Mouse (Mus musculus) cerebellum, adult 11-12 months (tissue): ENCODE data around the gene Lipt2.
A peak's percentile ranks its signal among the peaks of the same experiment; 100 is the strongest.

Experiments
- DNase-seq: peaks from one replicate; pipeline ENCODE4 v3.0.0; 2022

The Lipt2 gene

DNA sequence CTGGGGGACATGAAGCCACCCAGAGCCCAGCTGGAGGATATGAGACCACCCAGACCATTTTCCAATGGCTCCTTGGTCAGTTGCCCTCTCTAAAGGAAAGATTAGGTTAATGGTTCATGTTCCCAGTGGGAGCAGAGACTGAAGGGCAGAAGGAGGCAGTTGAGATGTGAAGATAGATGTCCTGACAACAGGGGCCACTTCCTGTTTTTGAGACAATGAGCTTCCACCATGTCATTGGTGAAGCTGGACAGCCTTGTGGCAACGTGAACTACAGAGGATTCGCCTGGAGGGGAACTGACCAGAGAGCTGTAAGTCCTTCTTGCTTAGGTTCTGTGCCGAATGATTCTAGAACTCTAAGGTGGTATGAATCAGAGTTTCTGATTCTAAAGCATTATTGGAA, 17.2 kb downstream of the Lipt2 start, which contains the start of gene Kcne3:
Kcne3 (plus strand) TSS at position 234 of the 400 bp plus-strand sequence.
- no peak for DNase-seq

DNA sequence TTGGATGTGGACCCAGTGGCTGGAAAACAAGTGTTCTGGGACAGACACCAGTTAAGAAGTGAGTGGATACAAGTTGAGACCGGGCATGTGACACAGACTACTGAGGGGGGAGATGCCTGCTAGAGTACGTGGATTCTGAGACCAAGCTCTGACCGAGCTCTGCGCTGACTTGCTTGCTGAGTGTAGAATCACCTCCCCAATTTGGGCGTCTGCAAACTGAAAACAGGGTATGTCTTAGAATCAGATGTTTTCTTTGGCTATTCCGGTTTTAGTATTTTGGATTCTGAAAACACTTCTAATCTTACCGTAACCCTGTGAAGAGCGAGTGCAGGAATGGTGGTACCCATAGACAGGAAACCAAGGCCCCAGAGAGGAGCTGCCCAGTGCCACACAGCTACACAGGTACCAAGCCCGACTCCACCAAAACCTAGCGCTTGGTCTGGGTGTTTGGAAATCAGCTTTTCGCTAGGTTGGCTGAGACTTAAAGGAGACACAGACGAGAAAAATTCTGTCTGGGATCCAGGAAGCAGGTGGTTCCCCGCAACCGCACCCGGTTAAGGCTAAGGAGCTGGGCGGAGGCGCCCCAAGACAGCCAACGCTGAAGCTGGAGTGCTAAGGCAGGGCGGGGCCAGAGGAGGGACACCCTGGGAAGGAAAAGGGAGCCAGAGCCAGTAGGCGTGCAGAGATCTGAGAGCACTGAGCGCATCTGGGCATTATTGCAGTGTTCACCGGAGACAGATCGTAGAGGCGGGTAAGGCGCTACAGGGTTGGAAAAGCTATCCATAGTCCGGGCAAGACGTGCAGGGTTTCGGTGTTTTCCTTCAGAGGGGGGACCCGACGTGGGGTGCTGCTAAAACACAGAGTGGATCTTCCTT, 19.2 kb downstream of the Lipt2 start:
- DNase-seq = no peak

DNA sequence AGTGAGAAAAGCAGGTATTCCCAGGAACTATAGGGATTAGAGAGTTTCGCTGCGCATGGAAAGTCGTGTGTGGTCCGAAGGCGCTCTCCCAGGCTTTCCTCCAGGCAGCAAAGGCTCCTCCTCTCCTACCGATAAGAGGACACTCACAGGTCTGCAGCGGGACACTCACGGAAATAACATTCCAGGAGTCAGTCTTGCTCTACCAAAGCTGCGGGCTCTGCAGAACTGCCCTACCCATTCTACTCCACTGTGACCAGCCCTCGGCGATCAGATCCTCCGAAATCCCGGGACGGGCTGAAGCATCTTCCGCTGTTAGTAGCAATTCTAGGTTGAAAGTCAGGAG, 19.8 kb downstream of the Lipt2 start:
- DNase-seq = no peak

DNA sequence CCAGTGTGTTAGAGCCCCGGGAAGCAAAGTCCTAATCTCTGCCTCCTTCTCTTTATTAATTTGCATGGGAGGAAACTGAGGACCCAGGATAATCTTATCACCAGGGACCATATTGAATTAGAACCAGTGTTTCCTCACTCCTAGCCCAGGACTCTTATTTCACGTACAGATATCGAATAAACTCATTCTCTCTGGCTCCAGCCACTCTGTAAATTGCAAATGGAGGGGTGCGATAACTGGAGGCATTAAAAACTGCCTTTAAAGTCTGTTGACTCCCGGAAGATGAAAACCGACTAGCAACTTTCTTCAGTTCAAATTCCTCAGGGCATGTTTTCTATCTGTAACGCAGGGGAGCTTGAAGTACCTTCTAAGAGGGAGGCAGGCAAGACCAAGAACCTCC, 20.3 kb downstream of the Lipt2 start:
- no peak for DNase-seq

DNA sequence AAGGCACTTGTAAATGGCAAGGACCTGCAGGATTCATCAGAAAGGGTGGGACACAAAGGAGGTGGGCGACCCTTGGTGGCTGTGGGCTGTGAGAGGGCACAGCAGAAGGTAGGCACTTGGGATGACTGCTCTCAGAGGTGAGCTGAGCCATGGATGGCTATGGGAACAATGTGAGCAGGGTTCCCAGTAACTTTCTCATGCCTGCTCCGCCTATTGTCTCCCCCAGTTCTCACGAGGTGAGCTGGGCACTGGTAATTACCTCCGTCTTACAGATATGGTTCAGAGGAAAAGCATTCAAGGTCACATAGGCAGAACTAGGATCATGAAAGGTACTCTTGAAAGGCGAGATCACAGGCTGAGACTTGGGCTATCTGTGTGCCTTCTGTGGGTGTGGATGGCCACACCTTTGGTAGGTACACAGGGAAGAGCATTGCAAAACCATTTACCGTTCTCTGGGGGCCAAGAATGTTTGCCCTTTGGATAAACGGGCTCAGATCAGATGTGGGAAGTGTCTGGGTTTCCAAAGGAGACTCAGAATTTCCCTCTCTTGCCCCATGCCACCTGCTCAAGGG, 20.8 kb downstream of the Lipt2 start:
- no peak for DNase-seq

DNA sequence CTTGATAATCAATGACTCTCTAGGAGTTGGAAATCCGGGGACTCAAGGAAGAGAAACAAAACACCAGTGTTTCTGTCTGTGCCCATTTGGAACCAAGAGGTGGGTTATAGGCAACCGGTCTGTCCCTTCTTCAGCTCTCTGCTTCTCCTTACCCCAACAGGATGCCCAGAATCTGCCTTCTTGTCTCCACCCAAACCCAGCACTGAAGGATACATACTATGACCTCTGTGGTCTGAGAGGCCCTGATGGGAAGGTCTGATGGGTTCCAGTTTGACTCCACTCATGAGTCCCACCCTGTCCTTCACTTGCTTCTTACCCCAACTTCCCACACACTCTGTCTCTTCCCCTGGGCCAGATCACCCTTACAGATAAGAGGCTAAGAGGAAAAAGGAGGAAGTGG, 22.1 kb downstream of the Lipt2 start:
- no peak for DNase-seq

DNA sequence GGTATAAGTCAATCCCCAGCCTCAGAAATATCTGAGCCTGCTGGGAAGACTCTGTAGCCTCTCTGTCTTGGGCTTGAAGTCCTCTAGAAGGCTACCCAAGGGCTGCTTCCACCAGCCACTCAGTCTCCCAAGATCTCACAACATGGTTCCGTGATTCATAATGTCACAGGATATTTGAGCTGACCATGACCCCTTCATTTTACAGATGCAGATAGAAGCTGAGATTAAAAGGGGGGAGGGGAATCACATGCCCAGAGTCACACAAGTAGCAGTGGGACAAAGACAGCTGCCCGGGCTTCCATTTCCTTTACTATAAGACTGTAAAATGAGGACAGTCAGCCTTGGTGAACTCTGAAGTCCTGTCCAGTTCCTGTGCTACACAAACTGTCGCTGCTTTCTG, 22.5 kb downstream of the Lipt2 start:
- no peak for DNase-seq

DNA sequence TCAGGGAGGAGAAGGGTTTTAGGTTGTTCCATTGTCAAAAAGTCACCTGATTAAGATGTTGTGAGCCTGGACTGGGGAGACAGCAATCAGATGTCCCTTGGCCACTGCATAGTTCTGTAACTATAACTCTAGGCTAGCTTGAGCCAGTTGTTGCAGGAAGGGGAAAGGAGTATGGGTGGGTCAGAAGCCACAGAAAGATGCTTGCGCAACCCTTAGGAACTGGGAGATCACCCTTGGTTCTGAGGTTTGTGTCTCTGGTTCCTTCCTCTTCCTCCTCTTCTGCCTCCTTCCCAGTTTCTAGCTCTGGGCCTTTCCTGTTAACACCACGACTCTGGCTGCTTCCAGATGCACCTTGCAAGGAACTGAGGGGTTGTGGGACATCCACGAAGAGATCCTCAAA, 23.3 kb downstream of the Lipt2 start:
- DNase-seq = no peak

DNA sequence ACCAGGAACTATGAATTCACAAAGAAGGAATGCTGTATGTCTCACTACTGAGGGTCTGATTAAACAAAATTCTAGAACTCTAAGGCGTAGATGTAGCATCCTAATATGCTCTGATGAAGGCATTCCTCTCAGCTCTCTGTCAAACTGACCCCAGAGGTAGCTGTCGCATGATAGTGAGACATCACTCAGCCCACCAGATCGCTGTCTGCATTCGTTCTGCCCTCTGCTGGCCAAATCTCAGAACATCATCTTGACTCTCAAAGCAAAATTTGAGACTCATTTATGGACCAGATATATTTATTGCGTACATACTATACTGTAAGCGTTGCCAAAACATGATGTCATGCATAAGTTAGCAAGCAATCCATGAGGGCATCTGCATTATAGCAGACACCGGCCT, 28.5 kb downstream of the Lipt2 start:
- DNase-seq = no peak

DNA sequence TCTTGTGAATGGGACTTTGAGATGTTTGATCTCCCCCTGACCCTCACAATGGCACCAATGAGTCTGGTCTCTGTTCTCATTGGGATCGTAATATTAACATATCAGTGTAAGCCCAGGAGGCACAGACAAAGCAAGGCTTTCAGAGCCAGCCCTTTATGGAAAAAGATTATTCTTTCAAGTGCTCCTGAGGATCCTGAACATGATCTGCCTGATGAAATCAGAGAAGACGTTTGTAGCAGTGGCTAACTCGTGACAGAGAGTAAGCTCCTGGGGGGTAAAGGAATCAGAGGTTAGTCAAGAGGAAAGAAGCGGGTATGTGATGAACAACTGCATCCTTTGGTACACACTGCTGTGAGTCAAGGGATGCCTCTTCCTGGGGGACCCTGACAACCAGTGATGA, 31.1 kb downstream of the Lipt2 start:
- DNase-seq = no peak

DNA sequence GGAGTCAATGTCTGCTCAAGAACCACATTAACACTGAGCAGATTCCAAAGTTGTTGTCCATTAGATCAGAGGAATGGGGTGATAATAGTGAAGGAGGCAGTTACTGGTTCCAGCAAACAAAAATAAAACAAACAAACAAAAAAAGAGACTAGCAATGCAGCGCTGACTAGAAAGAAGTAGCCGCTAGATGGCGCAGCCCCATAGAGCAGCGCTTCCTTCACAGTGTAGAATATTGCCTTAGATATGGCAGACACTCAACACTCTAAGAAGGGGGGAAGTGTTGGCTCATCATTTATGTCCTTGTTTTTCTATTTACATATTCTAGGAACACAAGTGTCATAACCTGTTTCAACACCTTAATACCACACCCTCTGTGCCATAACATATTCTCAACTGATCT, 31.7 kb downstream of the Lipt2 start:
- peak; percentile 40 for DNase-seq

DNA sequence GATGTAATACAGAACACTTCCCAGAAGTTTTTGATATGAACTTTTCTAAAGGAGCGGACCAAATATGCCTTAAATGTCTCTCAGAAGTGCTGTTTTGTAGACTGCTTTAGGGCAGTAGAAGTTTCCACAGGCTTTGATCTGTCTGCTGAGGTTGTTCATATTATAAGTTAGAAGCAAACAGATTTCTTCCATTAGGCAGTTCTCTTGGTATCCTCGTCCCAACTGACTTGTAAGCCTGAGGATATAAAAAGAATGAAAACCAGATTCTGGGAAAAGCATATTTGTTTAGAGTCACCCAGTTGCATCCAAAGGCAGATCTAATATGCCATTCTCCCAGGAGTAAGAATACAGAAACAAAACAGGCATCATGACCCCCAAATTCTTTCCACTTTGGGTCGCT, 42.1 kb downstream of the Lipt2 start:
- DNase-seq = no peak

DNA sequence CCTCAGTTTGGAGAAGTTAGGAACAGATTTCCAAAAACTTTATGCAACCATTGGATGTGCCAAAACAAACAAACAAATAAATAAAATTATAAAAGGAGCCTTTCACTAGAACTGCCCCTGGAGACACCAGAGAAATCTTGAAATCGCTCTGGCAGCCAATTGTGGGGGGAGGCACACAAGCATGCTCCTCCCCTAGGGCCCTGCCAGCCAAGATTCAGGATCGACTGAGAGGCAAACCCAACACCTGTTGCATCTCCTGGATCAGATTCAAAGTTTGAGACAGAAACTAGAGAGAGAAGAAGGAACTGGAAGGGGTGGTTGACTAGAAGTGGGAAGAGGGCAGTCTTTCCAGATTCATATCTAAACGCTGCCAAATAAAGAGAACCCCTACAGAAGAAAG, 44.5 kb downstream of the Lipt2 start:
- DNase-seq = no peak

DNA sequence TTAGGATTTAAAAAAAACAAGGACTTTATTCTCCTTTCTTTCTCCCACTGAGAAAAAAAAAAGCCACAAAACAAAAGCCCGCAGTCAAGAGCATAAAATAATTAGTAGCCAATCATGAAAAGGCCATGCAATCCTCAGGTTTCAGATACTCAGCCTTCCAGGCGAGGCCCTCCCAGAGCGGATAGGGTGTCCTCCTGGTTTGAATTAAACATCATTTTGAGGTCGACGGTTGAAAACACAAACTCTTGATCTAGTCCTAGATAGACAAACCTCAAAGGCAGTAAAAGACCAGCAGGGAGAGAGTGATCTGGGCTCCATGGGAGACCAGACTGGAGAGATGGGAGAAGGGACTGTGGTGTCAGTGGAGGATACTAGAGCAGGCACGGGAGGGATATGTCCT, 45.8 kb downstream of the Lipt2 start:
- no peak for DNase-seq

DNA sequence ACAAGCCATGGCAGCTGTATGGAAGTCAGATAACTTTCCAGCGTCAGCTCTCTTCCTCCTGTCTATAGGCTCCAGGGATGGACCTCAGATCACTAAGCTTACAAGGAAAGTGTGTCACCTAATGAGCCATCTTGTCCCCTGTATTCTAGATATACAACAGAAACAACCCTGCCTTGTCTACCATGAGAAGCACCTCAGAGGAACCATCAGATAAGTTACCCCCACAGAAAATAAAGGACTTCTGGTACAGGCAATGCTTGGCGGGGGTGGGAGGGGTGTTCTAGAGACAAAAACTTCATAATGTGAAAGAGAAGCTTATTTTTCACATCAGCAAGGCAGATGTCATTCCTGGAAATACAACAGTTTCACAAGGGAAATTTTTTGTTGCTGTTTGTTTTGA, 47.1 kb downstream of the Lipt2 start:
- DNase-seq = no peak

DNA sequence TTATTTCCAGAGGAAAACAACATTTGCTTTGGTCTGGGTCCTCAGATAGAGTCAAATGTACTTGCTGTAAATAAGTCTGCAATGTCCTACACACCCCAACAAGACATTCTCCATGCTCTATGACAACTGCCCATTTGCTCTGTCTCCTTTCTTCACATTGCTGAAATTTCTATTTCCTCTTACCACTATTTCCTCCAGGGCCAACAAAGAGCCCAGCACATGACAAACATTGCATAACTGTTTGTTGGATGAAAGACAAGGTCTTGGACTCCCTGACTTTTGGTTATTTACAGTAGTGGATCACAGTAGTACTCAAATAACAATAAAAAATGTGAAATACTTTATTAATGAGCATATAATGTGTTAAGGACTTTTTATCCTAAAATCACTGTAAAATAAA, 48.8 kb downstream of the Lipt2 start:
- no peak for DNase-seq
